In genomic region chr17:36826002-36826401, GRCm38 (mm10) we compare ENCODE assay signal across 8 mouse cellular contexts. TPM values are rescaled to one million over a fixed set of nuclear protein-coding genes. Genes with fewer than 3 reads are reported as not detected.
DNase-seq lines count a peak whose midpoint lies in the region; ATAC-seq and TF ChIP-seq lines count a peak whose summit lies in the region.
"Not testable (repeated sequence)": the region's sequence is repeated elsewhere in the genome, so short reads cannot be mapped to it uniquely, and the experiment has no call there.

No protein-coding gene starts in this region.

- peaks cover 14% of the 10 kb centered on the region for H3K27me3 ChIP-seq in CH12.LX (replicated peaks)
- not testable (repeated sequence) for H3K27me3 ChIP-seq in forebrain, embryonic 15.5 days; liver, embryonic 15.5 days; neural tube, embryonic 12.5 days (replicated peaks); stomach, postnatal 0 days (ENCODE audit: control insufficient read depth, insufficient read depth, low read length)

- peak; percentile 3 to 28; a peak in 2 of 4 replicates for TF ChIP-seq CTCF in CH12.LX (conservative IDR thresholded peaks at IDR 0.05 in 1 of 2, IDR thresholded peaks at IDR 0.05 in 1 of 2; ENCODE audit: low read depth in 2 of 2, low read length in 2 of 2)
- peak; percentile 85 for TF ChIP-seq CTCF in stomach, postnatal 0 days (IDR thresholded peaks at IDR 0.05; ENCODE audit: low read depth)

- H3K9me3 ChIP-seq in CH12.LX (replicated peaks; ENCODE audit: low read length); forebrain, embryonic 15.5 days; liver, embryonic 15.5 days (replicated peaks); neural tube, embryonic 12.5 days; stomach, postnatal 0 days (ENCODE audit: control insufficient read depth, low read length): not testable (repeated sequence)

- not testable (repeated sequence) for H3K4me1 ChIP-seq in CH12.LX (ENCODE audit: control insufficient read depth in 1 of 2, insufficient read depth in 2 of 2); forebrain, embryonic 15.5 days; neural tube, embryonic 12.5 days; stomach, postnatal 0 days (replicated peaks; ENCODE audit: control insufficient read depth, insufficient read depth)
- peaks cover 12% of the 10 kb centered on the region; the same call in 1 of the 2 replicates for H3K4me1 ChIP-seq in liver, embryonic 15.5 days (replicated peaks)

- not testable (repeated sequence) for H3K27ac ChIP-seq in CH12.LX (ENCODE audit: insufficient read depth, low read depth); forebrain, embryonic 15.5 days (replicated peaks); liver, embryonic 15.5 days (replicated peaks); neural tube, embryonic 12.5 days; stomach, postnatal 0 days (replicated peaks)

- H3K4me2 ChIP-seq in CH12.LX (ENCODE audit: insufficient read depth, low read depth, poor library complexity, severe bottlenecking); stomach, postnatal 0 days (replicated peaks; ENCODE audit: low read depth): not testable (repeated sequence)
- 0 out of 2 replicates have a peak overlapping the region, but pooled peaks have one; percentile 26 for H3K4me2 ChIP-seq in forebrain, embryonic 15.5 days (replicated peaks)
- H3K4me2 ChIP-seq in liver, embryonic 15.5 days = peak overlapping the region; percentile 20; the same call in 1 of the 2 replicates
- 0 out of 2 replicates have a peak overlapping the region, but pooled peaks have one; percentile 12 for H3K4me2 ChIP-seq in neural tube, embryonic 12.5 days (replicated peaks)

- in situ Hi-C loops in CH12.LX (cut with MboI; ENCODE audit: low pct_ligation_motif_present, low pct_unique_long_range_greater_than_20kb, low sequenced_read_pairs) = not testable (repeated sequence)

- intact Hi-C loops in heart, postnatal 36 days (cut with DNase I) = not testable (repeated sequence)

- not testable (repeated sequence) for TF ChIP-seq EP300 in CH12.LX (IDR thresholded peaks at IDR 0.05; ENCODE audit: low read length); stomach, postnatal 0 days (optimal IDR thresholded peaks at IDR 0.05)

- not testable (repeated sequence) for H3K9ac ChIP-seq in CH12.LX (ENCODE audit: insufficient read depth, low read depth); forebrain, embryonic 15.5 days (replicated peaks); liver, embryonic 15.5 days; neural tube, embryonic 12.5 days; stomach, postnatal 0 days (ENCODE audit: low read length)

- peak; percentile 89 for ATAC-seq in forebrain, embryonic 15.5 days (replicated peaks)
- ATAC-seq in liver, embryonic 15.5 days (ENCODE audit: insufficient read depth) = peak; percentile 40; the same call in 1 of the 2 replicates
- peak; percentile 75; the same call in 1 of the 2 replicates for ATAC-seq in neural tube, embryonic 12.5 days (ENCODE audit: low FRiP score, low read depth)
- peak; percentile 85 for ATAC-seq in stomach, postnatal 0 days (ENCODE audit: low FRiP score, low TSS enrichment)

- not testable (repeated sequence) for TF ChIP-seq RAD21 in CH12.LX (IDR thresholded peaks at IDR 0.05; ENCODE audit: low read depth, low read length)

- not testable (repeated sequence) for H3K4me3 ChIP-seq in CH12.LX (replicated peaks in 1 of 3; ENCODE audit: low read depth in 2 of 3, low read length in 2 of 3, poor library complexity in 1 of 3); forebrain, embryonic 15.5 days; liver, embryonic 15.5 days (replicated peaks); neural tube, embryonic 12.5 days; stomach, postnatal 0 days (ENCODE audit: low read depth, low read length)

- TF ChIP-seq POLR2A in CH12.LX (IDR thresholded peaks at IDR 0.05; ENCODE audit: low read depth, low read length) = not testable (repeated sequence)

- not testable (repeated sequence) for H3K36me3 ChIP-seq in CH12.LX (replicated peaks in 1 of 2; ENCODE audit: control insufficient read depth in 1 of 2, insufficient read depth in 1 of 2, low read length in 1 of 2); forebrain, embryonic 15.5 days; liver, embryonic 15.5 days (replicated peaks); neural tube, embryonic 12.5 days; stomach, postnatal 0 days (ENCODE audit: control insufficient read depth, insufficient read depth, low read length)

- dilution Hi-C loops in CH12.LX (cut with MboI; ENCODE audit: extremely low pct_ligation_motif_present, extremely low pct_unique_long_range_greater_than_20kb, low sequenced_read_pairs) = not testable (repeated sequence)

- WGBS in forebrain, embryonic 15.5 days = 12% methylated on average over 5 of the region's 5 CpGs
- WGBS in liver, embryonic 15.5 days (ENCODE audit: insufficient replicate concordance) = 10% methylated on average over 5 of the region's 5 CpGs
- WGBS in neural tube, embryonic 12.5 days = 14% methylated on average over 5 of the region's 5 CpGs
- 7% methylated on average over 5 of the region's 5 CpGs for WGBS in stomach, postnatal 0 days

- DNase-seq in CH12.LX (ENCODE audit: extremely low read depth) = peak; percentile 36
- DNase-seq in cerebellum, adult 11-12 months = peak; percentile 81
- peak; percentile 80 to 84 for DNase-seq in heart, postnatal 36 days
- DNase-seq in layer of hippocampus, adult 11-12 months (ENCODE audit: low spot score) = peak; percentile 92
- DNase-seq in stomach, postnatal 0 days (ENCODE audit: low spot score) = peak; percentile 82

- H3K79me2 ChIP-seq in CH12.LX (replicated peaks; ENCODE audit: control insufficient read depth, extremely low read depth, insufficient read depth, poor library complexity, severe bottlenecking) = not testable (repeated sequence)

RNA-seq across cellular contexts. Expression of gene Trim26, which starts 10.9 kb away (rescaled TPM):
- total RNA-seq in CH12.LX (2012; rRNA removed) (17.1 and 19.1 TPM in 2 replicates), CH12.LX (2014; rRNA removed) (13.6 and 14.2 TPM in 2 replicates)
- 67.0 and 67.1 TPM in 2 replicates for polyA plus RNA-seq in CH12.LX (2012; ENCODE audit: insufficient read length, low read depth)
- 34.2 and 36.0 TPM in 2 replicates for polyA plus RNA-seq in forebrain, embryonic 15.5 days (2015; fragmentation: Nextera tagmentation; extraction: Ambion mirVana)
- total RNA-seq in heart, postnatal 36 days (2021) = 10 to 100 TPM; 22.2 to 23.6 TPM
- 14.9 and 17.7 TPM in 2 replicates for polyA plus RNA-seq in liver, embryonic 15.5 days (2015; fragmentation: Nextera tagmentation; extraction: Ambion mirVana)
- polyA plus RNA-seq in neural tube, embryonic 12.5 days (2016; fragmentation: Nextera tagmentation; extraction: Ambion mirVana) = 52.1 and 56.8 TPM in 2 replicates
- polyA plus RNA-seq in stomach, postnatal 0 days (2015; fragmentation: Nextera tagmentation; extraction: Ambion mirVana) = 22.9 and 24.0 TPM in 2 replicates

RNA-seq across cellular contexts. Expression of gene H2-M10.6, which starts 14.0 kb away (rescaled TPM):
- total RNA-seq in CH12.LX (2012; rRNA removed) (not detected in 2 replicates), CH12.LX (2014; rRNA removed) (not detected in 2 replicates)
- 0.20 and 0.27 TPM in 2 replicates for polyA plus RNA-seq in CH12.LX (2012; ENCODE audit: insufficient read length, low read depth)
- not detected in 2 replicates for polyA plus RNA-seq in forebrain, embryonic 15.5 days (2015; fragmentation: Nextera tagmentation; extraction: Ambion mirVana)
- total RNA-seq in heart, postnatal 36 days (2021) = not detected
- polyA plus RNA-seq in liver, embryonic 15.5 days (2015; fragmentation: Nextera tagmentation; extraction: Ambion mirVana) = not detected in 2 replicates
- not detected in 2 replicates for polyA plus RNA-seq in neural tube, embryonic 12.5 days (2016; fragmentation: Nextera tagmentation; extraction: Ambion mirVana)
- polyA plus RNA-seq in stomach, postnatal 0 days (2015; fragmentation: Nextera tagmentation; extraction: Ambion mirVana) = not detected in 2 replicates

RNA-seq across cellular contexts. Expression of gene Trim15, which starts 41.0 kb away (rescaled TPM):
- total RNA-seq in CH12.LX (2012; rRNA removed) (not detected in 2 replicates), CH12.LX (2014; rRNA removed) (not detected in 2 replicates)
- 0.14 TPM in 1 of 2 replicates, not detected in the other for polyA plus RNA-seq in CH12.LX (2012; ENCODE audit: insufficient read length, low read depth)
- 0.18 and 0.51 TPM in 2 replicates for polyA plus RNA-seq in forebrain, embryonic 15.5 days (2015; fragmentation: Nextera tagmentation; extraction: Ambion mirVana)
- not detected for total RNA-seq in heart, postnatal 36 days (2021)
- polyA plus RNA-seq in liver, embryonic 15.5 days (2015; fragmentation: Nextera tagmentation; extraction: Ambion mirVana) = 0.33 and 0.59 TPM in 2 replicates
- 0.37 and 0.46 TPM in 2 replicates for polyA plus RNA-seq in neural tube, embryonic 12.5 days (2016; fragmentation: Nextera tagmentation; extraction: Ambion mirVana)
- polyA plus RNA-seq in stomach, postnatal 0 days (2015; fragmentation: Nextera tagmentation; extraction: Ambion mirVana) = 2.0 and 2.1 TPM in 2 replicates

RNA-seq across cellular contexts. Expression of gene Trim10, which starts 43.4 kb away (rescaled TPM):
- total RNA-seq in CH12.LX (2012; rRNA removed) (not detected in 2 replicates), CH12.LX (2014; rRNA removed) (not detected in 2 replicates)
- polyA plus RNA-seq in CH12.LX (2012; ENCODE audit: insufficient read length, low read depth) = not detected in 2 replicates
- 1.2 and 1.8 TPM in 2 replicates for polyA plus RNA-seq in forebrain, embryonic 15.5 days (2015; fragmentation: Nextera tagmentation; extraction: Ambion mirVana)
- total RNA-seq in heart, postnatal 36 days (2021) = under 1 TPM; 0.41 to 0.64 TPM
- polyA plus RNA-seq in liver, embryonic 15.5 days (2015; fragmentation: Nextera tagmentation; extraction: Ambion mirVana) = 300 and 303 TPM in 2 replicates
- polyA plus RNA-seq in neural tube, embryonic 12.5 days (2016; fragmentation: Nextera tagmentation; extraction: Ambion mirVana) = 4.6 and 5.4 TPM in 2 replicates
- 0.28 and 0.32 TPM in 2 replicates for polyA plus RNA-seq in stomach, postnatal 0 days (2015; fragmentation: Nextera tagmentation; extraction: Ambion mirVana)

RNA-seq across cellular contexts. Expression of gene H2-M10.5, which starts 53.3 kb away (rescaled TPM):
- not detected in 2 replicates for total RNA-seq in CH12.LX (2012; rRNA removed)
- total RNA-seq in CH12.LX (2014; rRNA removed) = not detected in 2 replicates
- not detected in 2 replicates for polyA plus RNA-seq in CH12.LX (2012; ENCODE audit: insufficient read length, low read depth)
- polyA plus RNA-seq in forebrain, embryonic 15.5 days (2015; fragmentation: Nextera tagmentation; extraction: Ambion mirVana) = not detected in 2 replicates
- not detected for total RNA-seq in heart, postnatal 36 days (2021)
- polyA plus RNA-seq in liver, embryonic 15.5 days (2015; fragmentation: Nextera tagmentation; extraction: Ambion mirVana) = not detected in 2 replicates
- polyA plus RNA-seq in neural tube, embryonic 12.5 days (2016; fragmentation: Nextera tagmentation; extraction: Ambion mirVana) = not detected in 2 replicates
- not detected in 2 replicates for polyA plus RNA-seq in stomach, postnatal 0 days (2015; fragmentation: Nextera tagmentation; extraction: Ambion mirVana)

Comparison
In these comparisons a context has a peak if more than half of its experiments do, and no peak if none do; other contexts are left out.
1. DNase-seq: peak in every context shown above with its lines; median percentile 92 in layer of hippocampus, adult 11-12 months; 82 in heart, postnatal 36 days; 82 in stomach, postnatal 0 days; 81 in cerebellum, adult 11-12 months; 36 in CH12.LX.